Mouse (Mus musculus): ENCODE data around the gene Rpl26.
A peak's percentile ranks its signal among the peaks of the same experiment; 100 is the strongest.
"Not testable (repeated sequence)": the region's sequence is repeated elsewhere in the genome, so short reads cannot be mapped to it uniquely, and the experiment has no call there.

Rpl26 gene

GRCm38 (mm10) chr11:68914566-68914965 lies 13.2 kb downstream of the Rpl26 start:
- no peak for DNase-seq (ENCODE audit: low spot score)

DNA sequence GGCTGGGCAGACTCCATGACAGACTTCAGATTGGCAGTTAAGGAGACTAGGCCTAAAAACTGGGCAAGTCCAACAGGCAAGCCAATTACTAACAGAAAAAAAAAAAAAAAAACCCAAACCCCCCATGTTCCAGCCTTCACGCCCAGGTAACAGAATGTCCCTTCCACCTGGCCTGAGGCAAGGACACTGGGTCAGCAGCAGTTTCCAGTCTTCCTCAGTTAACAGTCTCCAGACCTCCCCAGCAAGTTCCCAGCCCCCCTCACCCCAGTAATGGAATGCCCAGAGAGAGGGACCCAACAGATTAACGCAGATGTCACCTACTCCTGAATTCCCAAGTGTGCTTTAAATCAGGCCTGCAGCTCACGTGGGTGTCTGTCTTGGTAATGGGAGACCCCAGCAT lies 21.8 kb downstream of the Rpl26 start:
- no peak for DNase-seq (ENCODE audit: low spot score)

DNA sequence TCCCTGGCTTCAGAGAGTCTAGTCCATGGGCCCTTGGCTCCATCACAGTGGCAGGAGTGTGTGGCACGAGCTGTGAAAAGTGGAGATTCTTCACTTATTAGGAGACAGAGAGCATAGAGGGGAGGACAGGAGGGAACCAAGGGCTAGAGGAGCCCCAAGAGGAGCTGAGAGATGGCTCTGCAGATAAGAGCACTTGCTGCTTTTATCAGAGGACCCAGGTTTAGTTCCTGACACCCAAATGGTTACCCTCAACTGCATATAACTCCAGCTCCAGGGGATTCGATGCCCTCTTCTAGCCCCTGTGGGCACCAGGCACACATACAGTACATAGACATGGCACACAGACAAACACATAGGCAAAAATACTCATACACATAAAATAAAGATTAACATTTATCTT lies 23.4 kb downstream of the Rpl26 start:
- DNase-seq (ENCODE audit: low spot score): no peak

- no peak for DNase-seq (ENCODE audit: low spot score)
Measured at GRCm38 (mm10) chr11:68926981-68927380, 25.6 kb downstream of the Rpl26 start, which contains the start of gene Odf4. Odf4 (minus strand) TSS chr11:68927081.

GRCm38 (mm10) chr11:68929947-68930346 lies 28.6 kb downstream of the Rpl26 start:
- no peak for DNase-seq (ENCODE audit: low spot score)

- DNase-seq (ENCODE audit: low spot score): no peak
Measured at GRCm38 (mm10) chr11:68933885-68934507, 32.6 kb downstream of the Rpl26 start.

DNA sequence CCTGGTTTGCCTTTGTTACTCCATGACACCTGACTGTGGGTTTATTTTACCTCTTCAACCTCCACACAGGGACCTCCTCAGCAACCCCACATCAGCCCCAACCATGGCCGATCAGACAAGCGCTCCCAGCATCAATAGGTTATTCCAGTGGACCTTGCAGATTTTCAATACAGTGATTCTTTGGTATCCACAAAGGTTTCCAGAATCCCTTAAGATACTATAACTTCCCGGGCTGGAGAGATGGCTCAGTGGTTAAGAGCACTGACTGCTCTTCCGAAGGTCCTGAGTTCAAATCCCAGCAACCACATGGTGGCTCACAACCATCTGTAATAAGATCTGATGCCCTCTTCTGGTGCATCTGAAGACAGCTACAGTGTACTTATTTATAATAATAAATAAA lies 35.6 kb downstream of the Rpl26 start:
- DNase-seq (ENCODE audit: low spot score): not testable (repeated sequence)

- peak; percentile 96 for DNase-seq (ENCODE audit: low spot score)
Measured at GRCm38 (mm10) chr11:68939451-68940304, 38.3 kb downstream of the Rpl26 start.

- no peak for DNase-seq (ENCODE audit: low spot score)
Measured at GRCm38 (mm10) chr11:68940516-68940915, 39.1 kb downstream of the Rpl26 start.

DNA sequence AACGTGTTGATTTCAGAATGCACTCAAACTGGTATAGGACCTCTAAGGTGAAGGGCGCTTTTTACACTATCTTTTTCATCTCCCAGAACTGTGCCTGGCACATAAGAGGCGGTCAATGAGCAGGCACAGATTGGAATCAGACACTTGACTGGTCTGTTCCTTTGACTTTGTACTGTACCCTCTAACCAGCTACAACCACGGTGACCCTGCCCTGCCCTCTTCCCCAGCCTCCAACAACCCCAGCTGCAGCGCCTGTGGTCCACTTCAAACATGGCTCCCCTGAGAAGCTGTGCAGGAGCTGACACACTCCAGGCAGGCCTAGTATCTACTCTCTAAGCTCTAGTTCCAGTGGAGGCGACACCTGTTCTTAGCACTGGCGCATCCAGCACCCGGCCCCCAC lies 41.3 kb downstream of the Rpl26 start:
- DNase-seq (ENCODE audit: low spot score): no peak

DNA sequence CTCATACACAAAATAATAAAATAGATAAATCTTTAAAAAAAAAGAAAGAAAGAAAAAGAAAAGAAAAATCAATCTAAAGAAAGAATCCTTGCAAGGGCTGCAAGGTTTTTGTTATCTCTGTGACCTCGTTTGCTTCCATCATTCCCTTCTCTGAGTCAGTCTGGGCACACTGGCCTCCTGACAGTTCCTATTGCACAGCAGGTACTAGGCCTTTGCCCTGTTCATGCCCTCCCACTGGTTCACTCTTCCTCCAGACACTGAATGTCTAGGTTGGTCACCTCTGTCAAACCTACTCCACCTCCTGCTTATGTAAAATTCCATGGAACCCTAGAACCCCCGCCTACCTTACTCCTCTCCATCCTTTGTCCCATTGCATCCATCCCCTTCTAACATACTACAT lies 43.9 kb downstream of the Rpl26 start:
- no peak for DNase-seq (ENCODE audit: low spot score)

DNA sequence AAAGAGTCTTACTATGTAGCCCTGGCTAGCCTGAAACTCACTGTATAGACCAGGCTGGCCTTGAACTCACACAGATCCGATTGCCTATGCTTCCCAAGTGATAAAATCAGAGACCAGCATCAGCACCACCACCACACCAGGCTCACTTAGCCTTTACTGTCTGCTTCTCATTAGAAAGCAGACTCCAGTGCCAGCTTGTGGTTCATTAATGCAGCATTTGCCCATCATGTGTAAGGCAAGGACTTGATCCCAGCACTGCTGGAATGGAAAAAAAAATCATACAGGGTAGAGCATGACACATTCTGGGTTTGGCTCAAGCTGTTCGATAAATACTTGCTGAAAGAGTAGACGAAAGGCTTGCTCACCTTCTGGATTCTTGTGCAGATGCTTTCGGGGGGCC lies 44.6 kb downstream of the Rpl26 start:
- no peak for DNase-seq (ENCODE audit: low spot score)

DNA sequence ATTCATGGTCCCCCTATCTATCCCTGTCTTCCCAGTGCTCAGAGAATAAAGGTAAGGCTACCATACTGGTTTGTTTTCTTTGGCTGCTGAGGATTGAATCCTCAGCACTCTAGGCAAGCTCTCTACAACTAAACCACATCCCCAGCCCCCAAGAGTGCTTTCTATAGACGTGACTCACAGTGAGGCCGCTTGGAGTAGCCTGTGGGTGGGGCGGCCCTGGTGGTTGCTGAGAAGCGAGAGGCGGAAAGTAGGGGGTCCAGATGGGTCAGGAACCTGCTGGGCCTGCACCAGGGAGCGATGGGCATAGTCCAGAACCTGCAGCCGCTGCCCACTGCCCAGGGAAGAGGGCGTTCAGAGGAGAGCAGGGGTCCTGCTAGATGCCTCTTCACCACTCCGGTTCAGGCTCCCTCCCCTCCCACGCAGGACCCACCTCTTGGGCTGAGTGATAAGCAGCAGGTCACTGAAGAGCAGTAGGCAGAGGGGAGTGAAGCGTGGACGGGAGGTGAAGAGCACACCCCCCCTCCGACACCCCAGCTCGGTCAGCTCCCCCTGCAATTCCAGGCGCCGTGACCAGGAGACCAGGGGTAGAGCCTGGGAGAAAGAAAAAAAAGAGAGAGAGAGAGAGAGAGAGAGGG lies 45.5 kb downstream of the Rpl26 start:
- DNase-seq (ENCODE audit: low spot score): no peak

- peak; percentile 30 for DNase-seq (ENCODE audit: low spot score)
Measured at GRCm38 (mm10) chr11:68947542-68947993, 46.2 kb downstream of the Rpl26 start.

- peak; percentile 34 for DNase-seq (ENCODE audit: low spot score)
Measured at GRCm38 (mm10) chr11:68953903-68954302, 52.5 kb downstream of the Rpl26 start.

- DNase-seq (ENCODE audit: low spot score): no peak
Measured at GRCm38 (mm10) chr11:68954408-68954807, 53.0 kb downstream of the Rpl26 start.

DNA sequence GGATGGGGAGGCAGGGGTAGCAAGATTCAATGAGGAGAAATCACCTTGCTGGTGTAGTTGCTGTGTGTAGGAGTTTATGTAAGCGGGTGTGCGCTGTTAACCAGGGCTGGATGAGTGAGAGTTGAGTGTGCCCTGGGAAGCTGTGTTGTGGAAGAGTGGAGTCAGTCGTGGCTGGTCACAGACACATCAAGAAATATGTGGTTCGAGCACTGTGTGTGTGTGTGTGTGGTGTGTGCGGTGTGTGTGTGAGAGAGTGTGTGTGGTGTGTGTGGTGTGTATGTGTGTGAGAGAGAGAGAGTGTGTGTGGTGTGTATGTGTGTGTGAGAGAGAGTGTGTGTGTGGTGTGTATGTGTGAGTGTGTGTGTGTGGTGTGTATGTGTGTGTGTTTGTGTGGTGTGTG lies 54.1 kb downstream of the Rpl26 start:
- DNase-seq (ENCODE audit: low spot score): no peak

GRCm38 (mm10) chr11:68956107-68956506 lies 54.7 kb downstream of the Rpl26 start:
- DNase-seq (ENCODE audit: low spot score): no peak

Measured in embryo, embryonic 10.5 days (tissue).